Mouse (Mus musculus) hindbrain, embryonic 11.5 days (tissue): ENCODE results near the gene Rnf111. TPM values are rescaled to one million over a fixed set of nuclear protein-coding genes. Genes with fewer than 3 reads are reported as not detected.

ENCODE experiments used
- ATAC-seq: fragments of 200-750 bp; cut with Nextera tagmentation; 2 replicates; pipeline ENCODE4 v1.8.0; 2017; ENCODE audit warnings: mild to moderate bottlenecking, moderate TSS enrichment, moderate library complexity; ENCODE audit not compliant: low FRiP score
- DNase-seq: peaks from one replicate; pipeline ENCODE4 v3.0.0-alpha.2; 2015; ENCODE audit warnings: low spot score
- H3K27ac ChIP-seq: fragments of 300-500 bp; sonication (generic); 2 replicates; pipeline ENCODE4 v1.5.1; 2014; ENCODE audit warnings: mild to moderate bottlenecking, low read depth, low read length
- H3K27me3 ChIP-seq: fragments of 300-500 bp; sonication (generic); 2 replicates; pipeline ENCODE4 v1.6.1; 2014; ENCODE audit warnings: mild to moderate bottlenecking, low read length, moderate library complexity, mixed read lengths; ENCODE audit not compliant: control insufficient read depth, insufficient read depth
- H3K36me3 ChIP-seq: fragments of 300-500 bp; sonication (generic); 2 replicates; pipeline ENCODE4 v1.6.1; 2014; ENCODE audit warnings: mild to moderate bottlenecking, low read length, moderate library complexity, mixed read lengths; ENCODE audit not compliant: control insufficient read depth, insufficient read depth
- H3K4me1 ChIP-seq: fragments of 300-500 bp; sonication (generic); replicated peaks from 2 replicates; pipeline ENCODE4 v1.6.1; 2014; ENCODE audit warnings: low read length, mixed read lengths; ENCODE audit not compliant: control insufficient read depth, insufficient read depth
- H3K4me2 ChIP-seq: fragments of 300-500 bp; sonication (generic); replicated peaks from 2 replicates; pipeline ENCODE4 v1.6.1; 2014; ENCODE audit warnings: mild to moderate bottlenecking, low read depth, low read length
- H3K4me3 ChIP-seq: fragments of 300-500 bp; sonication (generic); 2 replicates; pipeline ENCODE4 v1.5.1; 2014; ENCODE audit warnings: low read depth, low read length
- H3K9ac ChIP-seq: fragments of 300-500 bp; sonication (generic); 2 replicates; pipeline ENCODE4 v1.6.1; 2014; ENCODE audit warnings: low read depth, low read length
- H3K9me3 ChIP-seq: fragments of 300-500 bp; sonication (generic); 2 replicates; pipeline ENCODE4 v1.6.1; 2016; ENCODE audit warnings: low read length; ENCODE audit not compliant: control insufficient read depth
- WGBS: fragments of 180-500 bp; shearing (Covaris S2); extraction: QIAGEN DNeasy Blood & Tissue Kit; methylation state at CpG from one replicate; pipeline ENCODE4 v1.1.7; 2014; 5-methylcytosine and 5-hydroxymethylcytosine counted together
- polyA plus RNA-seq: library from polyadenylated mRNA; unstranded; fragments of >200 nt; fragmentation: Nextera tagmentation; extraction: Ambion mirVana; gene quantifications from 2 replicates; pipeline ENCODE4 v1.2.1, GENCODE M21; 2014

The Rnf111 gene
- polyA plus RNA-seq, 1 experiment from 2014 or later, result 40.0 TPM

GRCm38 (mm10) chr9:70439959-70440358, 63.6 kb downstream of the Rnf111 start:
- no peak for ATAC-seq
- 0 out of 2 replicates have a peak, but pooled peaks cover 2% of the 10 kb centered on the region for H3K36me3 ChIP-seq
- WGBS, result 95% methylated on average over 4 of the region's 4 CpGs

GRCm38 (mm10) chr9:70422661-70423060, 80.9 kb downstream of the Rnf111 start:
- H3K27me3 ChIP-seq, result no peaks in the 10 kb centered on the region
- no peak overlapping the region for H3K4me3 ChIP-seq
- no peak for DNase-seq
- no peaks in the 10 kb centered on the region for H3K9me3 ChIP-seq
- 99% methylated on average over 2 of the region's 2 CpGs for WGBS
- H3K4me1 ChIP-seq, result no peaks in the 10 kb centered on the region
- no peak for ATAC-seq
- H3K36me3 ChIP-seq, result no peaks in the 10 kb centered on the region
- H3K27ac ChIP-seq, result no peak overlapping the region
- H3K9ac ChIP-seq, result no peak overlapping the region
- no peak overlapping the region for H3K4me2 ChIP-seq

More at GRCm38 (mm10) chr9:70439959-70440358, 63.6 kb downstream of the Rnf111 start:
- Histone ChIP-seq H3K27ac (no peak overlapping the region), H3K9ac (no peak overlapping the region), H3K9me3 (no peaks in the 10 kb centered on the region), H3K4me3 (no peak overlapping the region), H3K4me1 (no peaks in the 10 kb centered on the region), H3K27me3 (no peaks in the 10 kb centered on the region), H3K4me2 (no peak overlapping the region)
- no peak for DNase-seq

GRCm38 (mm10) chr9:70421257-70422056, 82.1 kb downstream of the Rnf111 start, which contains the start of gene Ccnb2:
Gene Ccnb2 (minus strand): TSS chr9:70421547.
- H3K4me3 ChIP-seq, result peak within 1 kb of the TSS; percentile 68
- no peak within 1 kb of the TSS for H3K27ac ChIP-seq
- H3K27me3 ChIP-seq, result no peaks in the 10 kb centered on the region
- H3K9ac ChIP-seq, result peak within 1 kb of the TSS; percentile 79
- WGBS, result 4% methylated on average over 45 of the region's 45 CpGs
- H3K4me1 ChIP-seq, result no peaks in the 10 kb centered on the region
- peak; percentile 94 for DNase-seq
- peak; percentile 96 for ATAC-seq
- H3K36me3 ChIP-seq, result no peaks in the 10 kb centered on the region
- peak within 1 kb of the TSS; percentile 82 for H3K4me2 ChIP-seq
- no peaks in the 10 kb centered on the region for H3K9me3 ChIP-seq

- ATAC-seq, result no peak
- WGBS, result 90% methylated on average over 3 of the region's 3 CpGs
- no peaks in the 10 kb centered on the region for H3K4me1 ChIP-seq
- H3K36me3 ChIP-seq, result peaks cover 2% of the 10 kb centered on the region
- no peaks in the 10 kb centered on the region for H3K27me3 ChIP-seq
- no peak overlapping the region for H3K9ac ChIP-seq
- H3K9me3 ChIP-seq, result no peaks in the 10 kb centered on the region
- H3K4me3 ChIP-seq, result no peak overlapping the region
- H3K4me2 ChIP-seq, result no peak overlapping the region
- H3K27ac ChIP-seq, result no peak overlapping the region
- no peak for DNase-seq
Measured at GRCm38 (mm10) chr9:70416412-70416811, 87.1 kb downstream of the Rnf111 start.

- ATAC-seq (no peak), DNase-seq (no peak)
- H3K4me2 ChIP-seq, result no peak overlapping the region
- peaks cover 12% of the 10 kb centered on the region for H3K36me3 ChIP-seq
- H3K9ac ChIP-seq, result no peak overlapping the region
- no peak overlapping the region for H3K27ac ChIP-seq
- H3K9me3 ChIP-seq, result no peaks in the 10 kb centered on the region
- H3K27me3 ChIP-seq, result no peaks in the 10 kb centered on the region
- 94% methylated on average over 7 of the region's 7 CpGs for WGBS
- no peaks in the 10 kb centered on the region for H3K4me1 ChIP-seq
- no peak overlapping the region for H3K4me3 ChIP-seq
Measured at GRCm38 (mm10) chr9:70413038-70413437, 90.5 kb downstream of the Rnf111 start.

GRCm38 (mm10) chr9:70410668-70411067, 92.9 kb downstream of the Rnf111 start:
- Histone ChIP-seq H3K27me3 (no peaks in the 10 kb centered on the region), H3K27ac (no peak overlapping the region), H3K4me2 (no peak overlapping the region), H3K4me1 (no peaks in the 10 kb centered on the region), H3K9me3 (no peaks in the 10 kb centered on the region), H3K36me3 (peaks cover 15% of the 10 kb centered on the region), H3K9ac (no peak overlapping the region), H3K4me3 (no peak overlapping the region)
- WGBS, result 75% methylated on average over 11 of the region's 11 CpGs
- no peak for DNase-seq
- ATAC-seq, result no peak

- no peak for DNase-seq
- no peaks in the 10 kb centered on the region for H3K4me1 ChIP-seq
- no peaks in the 10 kb centered on the region for H3K27me3 ChIP-seq
- H3K9ac ChIP-seq, result no peak overlapping the region
- no peak for ATAC-seq
- H3K27ac ChIP-seq, result no peak overlapping the region
- H3K4me2 ChIP-seq, result no peak overlapping the region
- H3K9me3 ChIP-seq, result no peaks in the 10 kb centered on the region
- 96% methylated on average over 8 of the region's 8 CpGs for WGBS
- peaks cover 15% of the 10 kb centered on the region for H3K36me3 ChIP-seq
- no peak overlapping the region for H3K4me3 ChIP-seq
Measured at GRCm38 (mm10) chr9:70409743-70410142, 93.8 kb downstream of the Rnf111 start.

GRCm38 (mm10) chr9:70408791-70409190, 94.7 kb downstream of the Rnf111 start:
- DNase-seq (peak; percentile 21), ATAC-seq (no peak)

GRCm38 (mm10) chr9:70406596-70406995, 96.9 kb downstream of the Rnf111 start:
- no peaks in the 10 kb centered on the region for H3K9me3 ChIP-seq
- H3K27ac ChIP-seq, result no peak overlapping the region
- no peak overlapping the region for H3K4me3 ChIP-seq
- H3K9ac ChIP-seq, result no peak overlapping the region
- H3K4me1 ChIP-seq, result no peaks in the 10 kb centered on the region
- ATAC-seq (no peak), DNase-seq (no peak)
- H3K4me2 ChIP-seq, result no peak overlapping the region
- WGBS, result 89% methylated on average over 3 of the region's 3 CpGs
- peaks cover 13% of the 10 kb centered on the region for H3K36me3 ChIP-seq
- H3K27me3 ChIP-seq, result no peaks in the 10 kb centered on the region

More at GRCm38 (mm10) chr9:70408791-70409190, 94.7 kb downstream of the Rnf111 start:
- no peaks in the 10 kb centered on the region for H3K27me3 ChIP-seq
- no peaks in the 10 kb centered on the region for H3K9me3 ChIP-seq
- peaks cover 13% of the 10 kb centered on the region for H3K36me3 ChIP-seq
- no peak overlapping the region for H3K4me2 ChIP-seq
- no peak overlapping the region for H3K4me3 ChIP-seq
- no peaks in the 10 kb centered on the region for H3K4me1 ChIP-seq
- H3K27ac ChIP-seq, result no peak overlapping the region
- no peak overlapping the region for H3K9ac ChIP-seq
- 93% methylated on average over 3 of the region's 3 CpGs for WGBS
